Mouse (Mus musculus) CH12.LX (cell line): Measurements from ENCODE around the gene Slc4a10. TPM values are rescaled to one million over a fixed set of nuclear protein-coding genes. Genes with fewer than 3 reads are reported as not detected.

ENCODE experiments used
- DNase-seq: peaks from one replicate; pipeline ENCODE4 v3.0.0-alpha.2; 2013; ENCODE audit errors: extremely low read depth
- H3K27ac ChIP-seq: 2 replicates; pipeline ENCODE4 v1.5.1; 2012; ENCODE audit warnings: low read depth, mild to moderate bottlenecking, control low read depth, moderate library complexity; ENCODE audit not compliant: insufficient read depth
- H3K27me3 ChIP-seq: replicated peaks from 2 replicates; pipeline ENCODE3; 2012; ENCODE audit warnings: inconsistent platforms
- H3K36me3 ChIP-seq, 2 experiments: replicated peaks in 1 of 2; 2 replicates each; pipeline versions ENCODE3 to v1.6.1; 2012; ENCODE audit warnings: inconsistent platforms in 1 of 2, low read length in 1 of 2, mild to moderate bottlenecking in 1 of 2, mixed read lengths in 1 of 2, moderate library complexity in 1 of 2; ENCODE audit not compliant: control insufficient read depth in 1 of 2, insufficient read depth in 1 of 2
- H3K4me1 ChIP-seq, 2 experiments: 2 replicates each; pipeline ENCODE4 v1.6.1; 2012; ENCODE audit warnings: inconsistent platforms in 1 of 2, moderate library complexity in 1 of 2; ENCODE audit not compliant: insufficient read depth in 2 of 2, control insufficient read depth in 1 of 2
- H3K4me2 ChIP-seq: 2 replicates; pipeline ENCODE4 v1.6.1; 2012; ENCODE audit warnings: low read depth, mild to moderate bottlenecking, control low read depth; ENCODE audit not compliant: poor library complexity, insufficient read depth, severe bottlenecking
- H3K4me3 ChIP-seq, 3 experiments: fragments of 150-350 bp in 1 of 3; sonication (generic) in 1 of 3; replicated peaks in 1 of 3; 2 replicates each; pipeline versions ENCODE3 to v1.5.1; 2011 to 2012; ENCODE audit warnings: low read depth in 2 of 3, low read length in 2 of 3, mild to moderate bottlenecking in 2 of 3, moderate library complexity in 2 of 3, control low read depth in 1 of 3, improper control_type of control experiment in 1 of 3, inconsistent platforms in 1 of 3, mixed read lengths in 1 of 3; ENCODE audit not compliant: poor library complexity in 1 of 3
- H3K79me2 ChIP-seq: replicated peaks from 2 replicates; pipeline ENCODE4 v1.6.1; 2012; ENCODE audit warnings: mild to moderate bottlenecking, moderate library complexity; ENCODE audit not compliant: control insufficient read depth, poor library complexity, insufficient read depth, severe bottlenecking; ENCODE audit errors: extremely low read depth
- H3K9ac ChIP-seq: 2 replicates; pipeline ENCODE4 v1.6.1; 2012; ENCODE audit warnings: low read depth, mild to moderate bottlenecking, control low read depth, moderate library complexity; ENCODE audit not compliant: insufficient read depth
- H3K9me3 ChIP-seq: replicated peaks from 2 replicates; pipeline ENCODE3; 2012; ENCODE audit warnings: low read length, inconsistent platforms, mixed read lengths
- BHLHE40 ChIP-seq: IDR thresholded peaks from 2 replicates; pipeline ENCODE4 v1.6.1; 2011; ENCODE audit warnings: mild to moderate bottlenecking, low read depth, low read length, improper control_type of control experiment
- CHD2 ChIP-seq: IDR thresholded peaks from 2 replicates; pipeline ENCODE4 v1.6.1; 2011; ENCODE audit warnings: low read length, improper control_type of control experiment
- E2F4 ChIP-seq: IDR thresholded peaks from 2 replicates; pipeline ENCODE4 v1.6.1; 2011; ENCODE audit warnings: low read depth, low read length, improper control_type of control experiment; ENCODE audit not compliant: insufficient replicate concordance
- ELF1 ChIP-seq: IDR thresholded peaks from 2 replicates; pipeline ENCODE4 v1.6.1; 2014; ENCODE audit warnings: low read depth, mild to moderate bottlenecking, inconsistent platforms, low read length, improper control_type of control experiment
- EP300 ChIP-seq: IDR thresholded peaks from 2 replicates; pipeline ENCODE4 v1.6.1; 2011; ENCODE audit warnings: low read length, improper control_type of control experiment
- ETS1 ChIP-seq: conservative IDR thresholded peaks from 2 replicates; pipeline ENCODE4 v1.6.1; 2012; ENCODE audit warnings: low read depth, mild to moderate bottlenecking, inconsistent platforms, low read length, improper control_type of control experiment, moderate library complexity
- HCFC1 ChIP-seq: IDR thresholded peaks from 2 replicates; pipeline ENCODE4 v1.6.1; 2012; ENCODE audit warnings: low read depth, mild to moderate bottlenecking, inconsistent platforms, low read length, improper control_type of control experiment
- IRF4 ChIP-seq: IDR thresholded peaks from 2 replicates; pipeline ENCODE4 v1.6.1; 2014; ENCODE audit warnings: low read depth, mild to moderate bottlenecking, inconsistent platforms, low read length, improper control_type of control experiment
- JUN ChIP-seq: IDR thresholded peaks from 2 replicates; pipeline ENCODE4 v1.6.1; 2011; ENCODE audit warnings: low read depth, mild to moderate bottlenecking, low read length, improper control_type of control experiment, moderate library complexity; ENCODE audit not compliant: insufficient read depth
- KAT2A ChIP-seq: IDR thresholded peaks from 2 replicates; pipeline ENCODE4 v1.6.1; 2012; ENCODE audit warnings: low read length, improper control_type of control experiment, inconsistent platforms; ENCODE audit not compliant: insufficient replicate concordance
- MAFK ChIP-seq: IDR thresholded peaks from 2 replicates; pipeline ENCODE4 v1.6.1; 2011; ENCODE audit warnings: low read length, improper control_type of control experiment; ENCODE audit not compliant: insufficient replicate concordance
- MAZ ChIP-seq: IDR thresholded peaks from 2 replicates; pipeline ENCODE4 v1.6.1; 2012; ENCODE audit warnings: low read depth, mild to moderate bottlenecking, inconsistent platforms, low read length, improper control_type of control experiment, moderate library complexity
- MXI1 ChIP-seq: IDR thresholded peaks from 2 replicates; pipeline ENCODE4 v1.6.1; 2011; ENCODE audit warnings: mild to moderate bottlenecking, low read depth, low read length, improper control_type of control experiment
- MYC ChIP-seq: IDR thresholded peaks from 2 replicates; pipeline ENCODE4 v1.6.1; 2011; ENCODE audit warnings: low read depth, mild to moderate bottlenecking, improper control_type of control experiment, low read length
- NELFE ChIP-seq: IDR thresholded peaks from 2 replicates; pipeline ENCODE4 v1.6.1; 2011; ENCODE audit warnings: low read depth, low read length, improper control_type of control experiment
- PAX5 ChIP-seq: IDR thresholded peaks from 2 replicates; pipeline ENCODE4 v1.6.1; 2012; ENCODE audit warnings: low read length, inconsistent platforms, mixed read lengths
- POLR2A ChIP-seq: IDR thresholded peaks from 2 replicates; pipeline ENCODE4 v1.6.1; 2011; ENCODE audit warnings: low read depth, mild to moderate bottlenecking, improper control_type of control experiment, low read length
- POLR2AphosphoS2 ChIP-seq: IDR thresholded peaks from 2 replicates; pipeline ENCODE4 v1.6.1; 2011; ENCODE audit warnings: low read depth, low read length, improper control_type of control experiment
- RCOR1 ChIP-seq: conservative IDR thresholded peaks from 2 replicates; pipeline ENCODE4 v1.6.1; 2012; ENCODE audit warnings: low read depth, mild to moderate bottlenecking, inconsistent platforms, low read length, improper control_type of control experiment
- SIN3A ChIP-seq: IDR thresholded peaks from 2 replicates; pipeline ENCODE4 v1.6.1; 2012; ENCODE audit warnings: low read length, improper control_type of control experiment, inconsistent platforms
- SMC3 ChIP-seq: IDR thresholded peaks from 2 replicates; pipeline ENCODE4 v1.6.1; 2011; ENCODE audit warnings: low read depth, low read length, improper control_type of control experiment
- UBTF ChIP-seq: IDR thresholded peaks from 2 replicates; pipeline ENCODE4 v1.6.1; 2012; ENCODE audit warnings: low read depth, mild to moderate bottlenecking, inconsistent platforms, low read length, improper control_type of control experiment, moderate library complexity
- USF2 ChIP-seq: conservative IDR thresholded peaks from 2 replicates; pipeline ENCODE4 v1.6.1; 2011; ENCODE audit warnings: low read depth, low read length, improper control_type of control experiment
- ZC3H11A ChIP-seq: IDR thresholded peaks from 2 replicates; pipeline ENCODE4 v1.6.1; 2012; ENCODE audit warnings: low read depth, mild to moderate bottlenecking, inconsistent platforms, low read length, improper control_type of control experiment
- ZKSCAN1 ChIP-seq: IDR thresholded peaks from 2 replicates; pipeline ENCODE4 v1.6.1; 2012; ENCODE audit warnings: low read depth, inconsistent platforms, low read length, improper control_type of control experiment, borderline replicate concordance
- ZMIZ1 ChIP-seq: IDR thresholded peaks from 2 replicates; pipeline ENCODE4 v1.6.1; 2012; ENCODE audit warnings: low read depth, mild to moderate bottlenecking, inconsistent platforms, low read length, improper control_type of control experiment
- dilution Hi-C: fragments of 300-500 bp; cut with MboI; formaldehyde crosslinking; loops from 2 replicates; pipeline ENCODE4 v1.14.3; 2020; ENCODE audit warnings: low sequenced_read_pairs; ENCODE audit not compliant: extremely low pct_unique_long_range_greater_than_20kb, extremely low pct_ligation_motif_present
- in situ Hi-C: fragments of 300-500 bp; cut with MboI; formaldehyde crosslinking; loops from 3 replicates; pipeline ENCODE4 v1.14.3; 2019; ENCODE audit warnings: low sequenced_read_pairs, low pct_ligation_motif_present, low pct_unique_long_range_greater_than_20kb, mixed read lengths
- polyA plus RNA-seq: library from polyadenylated mRNA; unstranded; fragments of >175 nt; gene quantifications from 2 replicates; pipeline ENCODE4 v1.2.1, GENCODE M21; 2012; ENCODE audit warnings: low read depth; ENCODE audit not compliant: insufficient read length
- total RNA-seq, 2 experiments: library from RNA; depleted of rRNA; stranded (reverse); fragments of 300-350 nt in 1 of 2; fragments of >200 nt in 1 of 2; gene quantifications; 2 replicates each; pipeline ENCODE4 v1.2.3; 2012 to 2014

Slc4a10 gene
- total and polyA plus RNA-seq, 3 experiments: not detected

- Histone ChIP-seq H3K79me2 (no peaks in the 10 kb centered on the region), H3K9me3 (no peaks in the 10 kb centered on the region), H3K4me1 (0 out of 4 replicates have a peak, but pooled peaks cover 0 to 2% of the 10 kb centered on the region in 2 experiments), H3K27me3 (no peaks in the 10 kb centered on the region), H3K4me3 (no peak overlapping the region), H3K36me3 (no peaks in the 10 kb centered on the region), H3K4me2 (no peak overlapping the region), H3K9ac (no peak overlapping the region), H3K27ac (no peak overlapping the region)
- dilution Hi-C loops (no loop called here), in situ Hi-C loops (no loop called here)
- TF ChIP-seq MYC (no peak), BHLHE40 (no peak), NELFE (no peak), ZMIZ1 (no peak), UBTF (no peak), CHD2 (no peak), JUN (no peak), MAFK (no peak), SIN3A (no peak), ZC3H11A (no peak), SMC3 (no peak), ZKSCAN1 (no peak), IRF4 (no peak), POLR2A (no peak), POLR2AphosphoS2 (no peak), ELF1 (no peak), ETS1 (no peak)
- DNase-seq: no peak
Measured at GRCm38 (mm10) chr2:62306978-62307377, 260.7 kb downstream of the Slc4a10 start.

GRCm38 (mm10) chr2:62307477-62307876, 261.2 kb downstream of the Slc4a10 start:
- no peaks in the 10 kb centered on the region for H3K36me3 ChIP-seq
- H3K27ac ChIP-seq: no peak overlapping the region
- TF ChIP-seq NELFE (no peak), RCOR1 (no peak), E2F4 (no peak), EP300 (no peak), UBTF (no peak), ZMIZ1 (no peak), POLR2AphosphoS2 (no peak), MYC (no peak), PAX5 (no peak), USF2 (no peak), MXI1 (no peak), MAZ (no peak), KAT2A (no peak), HCFC1 (no peak)
- no peak overlapping the region for H3K9ac ChIP-seq
- no peak for DNase-seq
- no peak overlapping the region for H3K4me3 ChIP-seq
- in situ Hi-C loops (no loop called here), dilution Hi-C loops (no loop called here)
- no peaks in the 10 kb centered on the region for H3K79me2 ChIP-seq
- 0 out of 4 replicates have a peak, but pooled peaks cover 0 to 2% of the 10 kb centered on the region in 2 experiments for H3K4me1 ChIP-seq
- H3K9me3 ChIP-seq: no peaks in the 10 kb centered on the region
- H3K4me2 ChIP-seq: no peak overlapping the region
- no peaks in the 10 kb centered on the region for H3K27me3 ChIP-seq
